Mouse (Mus musculus) forebrain, embryonic 11.5 days (tissue): ENCODE results near the gene Smarcd3. TPM values are rescaled to one million over a fixed set of nuclear protein-coding genes. Genes with fewer than 3 reads are reported as not detected.

ENCODE experiments used
- ATAC-seq: fragments of 200-750 bp; cut with Nextera tagmentation; replicated peaks from 2 replicates; pipeline ENCODE4 v1.8.0; 2017; ENCODE audit warnings: moderate TSS enrichment; ENCODE audit not compliant: low FRiP score
- DNase-seq: peaks from one replicate; pipeline ENCODE4 v3.0.0-alpha.2; 2017; ENCODE audit warnings: low spot score
- H3K27ac ChIP-seq: fragments of 300-500 bp; sonication (generic); 2 replicates; pipeline ENCODE4 v1.5.1; 2014; ENCODE audit warnings: low read depth, low read length
- H3K27me3 ChIP-seq: fragments of 300-500 bp; sonication (generic); 2 replicates; pipeline ENCODE4 v1.6.1; 2014; ENCODE audit warnings: mild to moderate bottlenecking, low read length, mixed read lengths; ENCODE audit not compliant: control insufficient read depth, insufficient read depth
- H3K36me3 ChIP-seq: fragments of 300-500 bp; sonication (generic); 2 replicates; pipeline ENCODE4 v1.6.1; 2014; ENCODE audit warnings: mild to moderate bottlenecking, low read length, moderate library complexity, mixed read lengths; ENCODE audit not compliant: control insufficient read depth, insufficient read depth
- H3K4me1 ChIP-seq: fragments of 300-500 bp; sonication (generic); replicated peaks from 2 replicates; pipeline ENCODE4 v1.6.1; 2014; ENCODE audit warnings: low read length, mixed read lengths; ENCODE audit not compliant: control insufficient read depth, insufficient read depth
- H3K4me2 ChIP-seq: fragments of 300-500 bp; sonication (generic); 2 replicates; pipeline ENCODE4 v1.6.1; 2014; ENCODE audit warnings: low read depth, mild to moderate bottlenecking, low read length, moderate library complexity, mixed read lengths; ENCODE audit not compliant: severe bottlenecking
- H3K4me3 ChIP-seq: fragments of 300-500 bp; sonication (generic); 2 replicates; pipeline ENCODE4 v1.5.1; 2014; ENCODE audit warnings: low read depth, low read length
- H3K9ac ChIP-seq: fragments of 300-500 bp; sonication (generic); 2 replicates; pipeline ENCODE4 v1.6.1; 2014; ENCODE audit warnings: low read length
- H3K9me3 ChIP-seq: fragments of 300-500 bp; sonication (generic); 2 replicates; pipeline ENCODE4 v1.6.1; 2016; ENCODE audit warnings: low read length, mixed read lengths; ENCODE audit not compliant: control insufficient read depth
- WGBS: fragments of 180-500 bp; shearing (Covaris S2); extraction: QIAGEN DNeasy Blood & Tissue Kit; methylation state at CpG from one replicate; pipeline ENCODE4 v1.1.7; 2014; 5-methylcytosine and 5-hydroxymethylcytosine counted together
- polyA plus RNA-seq: library from polyadenylated mRNA; unstranded; fragments of >200 nt; fragmentation: Nextera tagmentation; extraction: Ambion mirVana; gene quantifications from 2 replicates; pipeline ENCODE4 v1.2.1, GENCODE M21; 2014

Smarcd3 gene
- polyA plus RNA-seq, 1 experiment from 2014 or later, result 76.0 TPM

DNA sequence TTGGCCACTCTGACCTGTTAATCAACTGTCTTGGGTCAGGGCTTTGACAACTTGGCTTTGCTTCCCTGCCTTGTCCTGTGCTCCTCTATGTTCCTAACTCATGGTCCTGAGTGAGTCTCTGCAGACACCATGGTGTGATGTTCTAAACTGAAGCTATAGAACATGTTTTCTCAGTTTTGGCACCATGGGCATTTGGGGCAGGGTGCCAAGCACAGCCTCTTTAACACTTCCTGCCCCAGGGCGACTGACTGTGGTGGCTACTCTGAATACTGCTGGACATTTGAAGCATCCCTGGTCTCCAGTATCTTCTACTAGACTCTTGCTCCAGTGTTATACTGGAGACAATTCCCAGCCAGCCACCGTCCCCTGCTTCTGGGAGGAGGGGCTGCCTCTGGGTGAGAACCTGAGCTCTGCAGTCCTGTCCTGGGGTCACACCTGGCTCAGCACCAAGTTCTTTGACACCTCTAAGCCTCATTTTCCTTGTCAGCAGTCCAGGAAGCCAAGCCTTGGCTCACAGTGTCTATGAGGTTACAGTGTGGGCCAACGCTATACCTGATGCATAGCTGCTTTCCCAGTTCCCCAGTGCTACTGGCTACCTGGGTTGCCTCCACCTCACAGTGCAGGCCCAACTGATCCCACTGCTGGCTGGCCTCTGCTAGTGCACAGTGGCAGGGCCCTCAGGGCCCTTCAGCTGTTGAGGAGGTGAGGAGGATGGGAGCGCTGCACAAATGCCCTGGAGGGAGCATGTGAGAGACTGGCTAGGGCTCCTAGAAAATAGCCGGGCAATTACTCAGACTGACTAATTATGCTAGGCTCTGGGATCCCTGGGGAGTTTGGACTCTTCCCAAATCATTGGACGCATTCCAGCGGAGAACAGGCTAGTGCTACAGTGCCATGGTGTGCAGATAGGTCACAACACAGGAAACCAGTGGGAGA lies 12.6 kb downstream of the Smarcd3 start:
- H3K4me2 ChIP-seq, result no peak overlapping the region

DNA sequence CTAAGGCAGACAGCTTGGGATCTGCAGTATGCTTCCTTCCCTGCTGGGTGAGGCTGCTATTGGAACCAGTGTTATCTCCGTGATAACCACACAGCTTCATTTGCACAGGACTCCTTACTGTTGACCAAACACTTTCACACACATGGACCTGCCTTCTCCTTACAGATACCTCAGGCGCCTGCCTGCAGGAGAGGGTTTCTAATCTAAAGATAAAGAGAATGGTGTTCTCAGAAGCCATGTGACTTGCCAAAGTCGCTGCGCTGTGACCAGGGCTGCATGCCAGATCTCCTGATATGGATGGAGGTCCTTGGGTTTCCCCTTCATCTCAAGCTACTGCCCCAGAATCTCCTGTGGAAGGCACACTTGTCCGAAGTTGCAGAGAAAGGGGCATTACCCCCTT lies 14.8 kb downstream of the Smarcd3 start:
- H3K4me1 ChIP-seq, result peaks cover 27% of the 10 kb centered on the region
- no peak for ATAC-seq
- no peaks in the 10 kb centered on the region for H3K36me3 ChIP-seq
- 69% methylated on average over 5 of the region's 5 CpGs for WGBS
- no peak overlapping the region for H3K9ac ChIP-seq
- H3K9me3 ChIP-seq, result no peaks in the 10 kb centered on the region
- H3K27me3 ChIP-seq, result no peaks in the 10 kb centered on the region
- no peak overlapping the region for H3K4me3 ChIP-seq
- no peak for DNase-seq
- H3K27ac ChIP-seq, result no peak overlapping the region
- H3K4me2 ChIP-seq, result no peak overlapping the region

More for the DNA sequence above, 12.6 kb downstream of the Smarcd3 start:
- ATAC-seq, result peak; percentile 67
- no peaks in the 10 kb centered on the region for H3K27me3 ChIP-seq
- H3K36me3 ChIP-seq, result no peaks in the 10 kb centered on the region
- 59% methylated on average over 7 of the region's 7 CpGs for WGBS
- H3K27ac ChIP-seq, result no peak overlapping the region
- no peaks in the 10 kb centered on the region for H3K9me3 ChIP-seq
- DNase-seq, result peak; percentile 54
- H3K9ac ChIP-seq, result no peak overlapping the region
- no peak overlapping the region for H3K4me3 ChIP-seq
- peaks cover 10% of the 10 kb centered on the region for H3K4me1 ChIP-seq

DNA sequence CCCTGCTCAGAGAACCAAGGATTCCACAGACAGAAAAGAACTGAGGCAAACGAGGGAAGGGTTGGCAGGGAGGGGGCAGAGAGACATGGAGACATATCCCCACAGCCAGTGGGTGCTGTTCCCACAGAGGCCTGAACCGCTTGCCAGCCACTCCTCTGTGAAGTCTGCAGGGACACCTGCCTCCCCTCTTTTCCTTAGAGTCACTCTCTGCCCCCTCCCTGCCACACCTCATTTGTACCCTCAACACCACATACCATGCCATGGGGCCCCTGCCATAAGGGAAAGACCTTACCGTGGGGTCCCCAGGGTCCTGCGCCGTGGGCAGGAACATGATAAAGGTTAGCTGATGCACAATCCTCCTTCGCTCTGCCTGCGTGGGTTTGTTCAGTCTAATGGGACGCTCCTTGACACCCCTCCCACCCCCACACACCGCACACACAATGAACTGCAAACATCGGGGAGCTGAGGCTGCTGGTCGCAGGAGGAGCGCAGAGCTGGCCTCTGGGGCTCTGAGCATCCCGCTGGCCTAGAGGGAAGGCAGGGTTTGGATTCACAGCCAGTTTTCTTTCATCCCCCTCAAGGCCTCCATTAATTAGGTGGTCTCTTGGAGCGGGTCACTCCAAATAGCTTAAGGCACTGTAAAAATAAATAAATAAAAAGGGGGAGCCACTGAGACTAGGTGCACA lies 18.1 kb downstream of the Smarcd3 start:
- no peaks in the 10 kb centered on the region for H3K36me3 ChIP-seq
- ATAC-seq (no peak), DNase-seq (peak; percentile 58)
- 16% methylated on average over 14 of the region's 14 CpGs for WGBS
- H3K27ac ChIP-seq, result peak overlapping the region; percentile 98
- no peaks in the 10 kb centered on the region for H3K9me3 ChIP-seq
- peak overlapping the region; percentile 51 for H3K4me3 ChIP-seq
- peak overlapping the region; percentile 71 for H3K4me2 ChIP-seq
- H3K4me1 ChIP-seq, result peaks cover 45% of the 10 kb centered on the region
- no peaks in the 10 kb centered on the region for H3K27me3 ChIP-seq
- H3K9ac ChIP-seq, result peak overlapping the region; percentile 86

DNA sequence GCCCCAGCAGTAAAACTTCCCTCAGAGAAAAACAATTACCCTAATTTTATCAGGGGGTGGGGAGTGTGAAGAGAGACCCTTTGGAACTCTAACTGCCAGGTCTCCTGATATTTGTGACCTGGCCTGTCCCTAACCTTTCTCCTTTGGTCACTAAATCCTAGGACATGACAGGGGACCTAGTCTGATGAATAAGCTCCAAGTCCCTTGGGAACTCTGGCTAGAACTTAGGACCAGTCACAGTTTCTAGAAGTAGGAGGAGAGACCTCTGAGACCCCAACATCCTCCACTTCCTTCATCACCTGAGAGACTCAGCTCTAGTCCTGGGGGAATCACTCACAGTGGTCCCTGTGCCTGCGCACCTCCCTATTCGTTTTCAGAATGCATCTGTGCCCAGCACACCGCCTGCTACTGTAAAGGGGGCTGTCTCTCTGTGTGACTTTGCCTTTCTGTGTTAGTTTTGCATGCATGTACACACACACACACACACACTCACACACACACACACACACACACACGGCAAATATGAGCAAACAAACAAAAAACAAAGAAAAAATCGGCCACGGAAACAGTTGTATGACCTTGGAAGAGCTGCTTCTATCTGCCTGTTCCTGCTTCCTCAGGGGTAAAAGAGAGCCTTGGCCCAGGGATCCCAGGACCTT lies 18.8 kb downstream of the Smarcd3 start:
- peak overlapping the region; percentile 51 for H3K4me3 ChIP-seq
- 10% methylated on average over 6 of the region's 6 CpGs for WGBS
- peak overlapping the region; percentile 86 for H3K9ac ChIP-seq
- H3K4me2 ChIP-seq, result peak overlapping the region; percentile 71
- H3K27ac ChIP-seq, result peak overlapping the region; percentile 98
- no peak for ATAC-seq
- no peaks in the 10 kb centered on the region for H3K36me3 ChIP-seq
- H3K27me3 ChIP-seq, result no peaks in the 10 kb centered on the region
- DNase-seq, result no peak
- peaks cover 52% of the 10 kb centered on the region for H3K4me1 ChIP-seq
- H3K9me3 ChIP-seq, result no peaks in the 10 kb centered on the region

DNA sequence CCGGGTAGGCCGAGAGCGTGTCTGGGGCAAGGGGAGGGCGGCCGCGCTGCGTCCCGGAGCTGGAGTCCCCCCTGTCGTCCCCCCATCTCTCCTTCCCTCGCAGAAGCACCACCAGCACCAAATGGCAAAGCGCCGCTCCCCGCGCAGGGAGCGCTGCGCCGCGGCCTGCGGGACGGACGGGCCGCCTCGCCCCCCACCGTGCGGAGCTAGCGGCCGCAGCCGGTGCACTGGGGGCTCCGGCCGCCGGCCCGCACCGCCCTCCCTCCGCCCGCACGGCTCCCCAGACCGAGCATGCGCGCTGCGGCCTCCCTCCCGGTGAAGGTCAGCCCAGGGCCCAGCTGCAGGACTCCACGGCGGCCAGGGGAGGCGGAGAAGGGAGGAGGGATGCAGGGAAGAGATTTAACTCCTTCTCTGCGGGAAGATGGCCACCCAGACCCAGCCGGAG lies 19.5 kb downstream of the Smarcd3 start:
- Histone ChIP-seq H3K27ac (peak overlapping the region; percentile 98), H3K4me3 (peak overlapping the region; percentile 51), H3K4me1 (peaks cover 54% of the 10 kb centered on the region), H3K9me3 (no peaks in the 10 kb centered on the region), H3K9ac (peak overlapping the region; percentile 86), H3K36me3 (no peaks in the 10 kb centered on the region), H3K4me2 (peak overlapping the region; percentile 71), H3K27me3 (no peaks in the 10 kb centered on the region)
- ATAC-seq, result peak; percentile 76
- DNase-seq, result peak; percentile 95
- under 1% methylated on average over 45 of the region's 46 CpGs for WGBS

DNA sequence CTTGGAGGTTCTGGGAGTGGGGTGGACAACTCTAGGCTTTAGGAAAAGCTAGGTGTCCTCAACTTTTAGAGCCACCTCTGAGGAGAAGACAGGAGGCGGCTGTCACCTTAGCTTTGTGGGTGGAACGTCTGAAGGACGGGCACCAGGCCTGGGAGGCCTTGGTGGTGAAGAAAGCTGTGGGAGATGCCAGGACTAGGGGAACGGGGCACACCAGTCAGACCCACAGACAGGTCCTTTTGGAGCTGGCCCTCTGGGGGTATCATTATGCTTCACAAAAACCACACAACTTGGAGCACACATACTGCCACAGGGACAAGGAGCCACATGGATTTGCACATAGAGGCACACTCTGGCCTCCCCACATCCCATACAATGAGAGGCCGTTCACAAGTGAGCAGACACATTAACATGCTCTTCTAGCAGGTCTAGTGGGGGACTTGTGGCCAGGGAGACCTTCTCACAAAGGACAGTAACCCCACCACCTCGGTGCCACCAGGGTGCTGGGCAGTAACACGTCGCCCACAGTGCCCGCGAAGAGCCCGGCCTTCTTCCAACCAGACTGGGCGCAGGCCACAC lies 20.0 kb downstream of the Smarcd3 start:
- peak overlapping the region; percentile 51 for H3K4me3 ChIP-seq
- ATAC-seq (no peak; the same call in 1 of the 2 replicates), DNase-seq (no peak)
- no peaks in the 10 kb centered on the region for H3K27me3 ChIP-seq
- peaks cover 58% of the 10 kb centered on the region for H3K4me1 ChIP-seq
- H3K36me3 ChIP-seq, result no peaks in the 10 kb centered on the region
- peak overlapping the region; percentile 98 for H3K27ac ChIP-seq
- H3K9me3 ChIP-seq, result no peaks in the 10 kb centered on the region
- 19% methylated on average over 12 of the region's 12 CpGs for WGBS
- H3K4me2 ChIP-seq, result peak overlapping the region; percentile 71
- H3K9ac ChIP-seq, result peak overlapping the region; percentile 86

DNA sequence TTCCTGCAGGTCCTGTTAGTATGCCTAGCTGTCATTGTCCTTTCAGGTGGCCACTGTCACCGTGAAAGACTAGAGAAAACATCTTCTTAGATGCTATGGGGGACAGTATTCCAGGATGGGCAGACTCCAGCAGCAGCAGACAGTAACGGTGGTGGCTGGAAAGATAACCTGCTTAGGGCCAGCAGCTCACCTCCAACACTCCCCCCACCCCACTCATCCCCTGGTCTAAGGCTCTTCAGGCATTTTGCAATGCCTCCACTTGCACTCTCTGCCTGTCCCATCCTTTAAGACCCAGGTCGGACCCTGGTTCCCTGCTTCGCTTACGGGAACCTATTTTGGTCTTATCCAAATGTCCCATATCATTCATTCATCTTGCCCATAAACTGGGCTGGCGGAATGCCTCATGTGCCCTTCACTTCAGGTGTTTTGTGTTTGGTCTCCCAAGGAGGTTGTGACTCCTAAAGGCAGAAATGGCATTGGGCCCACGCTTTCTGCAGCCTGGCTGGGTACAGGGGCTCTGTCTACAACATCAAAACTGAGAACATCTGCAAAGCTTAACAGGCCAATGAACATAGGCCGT lies 20.7 kb downstream of the Smarcd3 start:
- 59% methylated on average over 8 of the region's 8 CpGs for WGBS
- DNase-seq (no peak), ATAC-seq (no peak)
- Histone ChIP-seq H3K36me3 (no peaks in the 10 kb centered on the region), H3K4me1 (peaks cover 65% of the 10 kb centered on the region), H3K4me3 (no peak overlapping the region), H3K27me3 (no peaks in the 10 kb centered on the region), H3K9me3 (no peaks in the 10 kb centered on the region), H3K27ac (peak overlapping the region; percentile 98), H3K9ac (peak overlapping the region; percentile 86), H3K4me2 (peak overlapping the region; percentile 94)
